Mouse (Mus musculus) hindbrain, embryonic 15.5 days (tissue): ENCODE data around the gene Plekhg5. TPM values are rescaled to one million over a fixed set of nuclear protein-coding genes. Genes with fewer than 3 reads are reported as not detected.

ENCODE experiments used
- ATAC-seq: fragments of 200-750 bp; cut with Nextera tagmentation; 2 replicates; pipeline ENCODE4 v1.8.0; 2017; ENCODE audit warnings: low read depth, moderate number of reproducible peaks, moderate TSS enrichment; ENCODE audit not compliant: low FRiP score
- H3K27ac ChIP-seq: fragments of 300-500 bp; sonication (generic); replicated peaks from 2 replicates; pipeline ENCODE4 v1.5.1; 2015; ENCODE audit warnings: mild to moderate bottlenecking, inconsistent platforms
- H3K27me3 ChIP-seq: fragments of 300-500 bp; sonication (generic); 2 replicates; pipeline ENCODE4 v1.6.1; 2015; ENCODE audit warnings: control low read depth, inconsistent platforms
- H3K36me3 ChIP-seq: fragments of 300-500 bp; sonication (generic); 2 replicates; pipeline ENCODE4 v1.6.1; 2015; ENCODE audit warnings: control low read depth, inconsistent platforms
- H3K4me1 ChIP-seq: fragments of 300-500 bp; sonication (generic); replicated peaks from 2 replicates; pipeline ENCODE4 v1.6.1; 2015; ENCODE audit warnings: control low read depth, inconsistent platforms
- H3K4me2 ChIP-seq: fragments of 300-500 bp; sonication (generic); 2 replicates; pipeline ENCODE4 v1.6.1; 2015; ENCODE audit warnings: moderate library complexity, mild to moderate bottlenecking, inconsistent platforms
- H3K4me3 ChIP-seq: fragments of 300-500 bp; sonication (generic); 2 replicates; pipeline ENCODE4 v1.5.1; 2015; ENCODE audit warnings: mild to moderate bottlenecking, inconsistent platforms
- H3K9ac ChIP-seq: fragments of 300-500 bp; sonication (generic); 2 replicates; pipeline ENCODE4 v1.6.1; 2015; ENCODE audit warnings: inconsistent platforms
- H3K9me3 ChIP-seq: fragments of 300-500 bp; sonication (generic); 2 replicates; pipeline ENCODE4 v1.6.1; 2016; ENCODE audit warnings: control low read depth, inconsistent platforms
- WGBS: fragments of 180-500 bp; shearing (Covaris S2); methylation state at CpG from one replicate; pipeline ENCODE4 v1.1.7; 2015; 5-methylcytosine and 5-hydroxymethylcytosine counted together
- polyA plus RNA-seq: library from polyadenylated mRNA; unstranded; fragments of >200 nt; fragmentation: Nextera tagmentation; extraction: Ambion mirVana; gene quantifications from 2 replicates; pipeline ENCODE4 v1.2.1, GENCODE M21; 2015

Plekhg5 gene
- polyA plus RNA-seq, 1 experiment from 2014 or later = 13.5 TPM

DNA sequence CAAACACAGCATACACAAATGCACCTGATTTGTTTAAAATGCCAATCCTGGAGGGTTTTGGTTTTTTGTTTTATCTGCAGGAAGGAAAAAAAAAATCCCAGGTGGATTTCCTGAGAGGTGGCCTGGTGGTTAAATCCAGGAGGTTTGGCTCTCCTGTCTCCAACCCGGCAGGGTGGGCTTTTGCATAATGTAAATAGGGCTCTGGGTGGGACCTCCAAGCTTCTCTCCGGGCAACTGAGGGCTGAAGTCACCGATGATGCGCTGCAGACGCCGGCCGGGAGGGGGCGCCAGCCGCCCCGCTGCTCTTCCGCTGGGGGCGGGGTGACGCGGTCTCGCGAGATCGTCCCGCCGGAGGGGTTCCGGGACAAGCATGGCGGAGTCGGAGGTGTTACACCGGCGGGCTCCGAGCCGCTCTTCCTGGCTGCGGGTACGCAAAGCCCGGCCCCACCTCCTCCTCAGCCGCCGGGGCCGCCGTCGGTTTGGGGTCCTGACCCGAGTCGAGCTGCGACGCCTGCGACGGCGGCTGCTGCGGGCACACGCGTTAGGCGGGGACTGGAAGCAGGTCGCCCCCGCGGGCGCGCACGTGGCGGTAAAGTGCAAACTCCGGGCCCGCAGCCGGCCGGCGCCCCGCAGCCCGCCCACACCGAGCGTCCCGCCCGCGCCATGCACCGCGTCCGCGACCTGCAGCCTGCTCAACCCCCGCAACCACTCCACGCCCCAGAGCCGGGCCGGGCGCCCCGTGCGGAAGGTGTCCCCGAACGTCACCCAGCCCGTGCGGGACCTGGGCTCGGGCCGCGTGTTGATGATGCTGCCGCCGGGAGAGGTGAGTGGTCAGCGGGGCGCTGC, 33.1 kb upstream of the Plekhg5 start, which contains the start of gene Nol9:
TSS of gene Nol9 (plus strand) at position 337 of the 846 bp plus-strand sequence.
- under 1% methylated on average over 45 of the region's 86 CpGs for WGBS
- peaks cover 23% of the 10 kb centered on the region for H3K36me3 ChIP-seq

DNA sequence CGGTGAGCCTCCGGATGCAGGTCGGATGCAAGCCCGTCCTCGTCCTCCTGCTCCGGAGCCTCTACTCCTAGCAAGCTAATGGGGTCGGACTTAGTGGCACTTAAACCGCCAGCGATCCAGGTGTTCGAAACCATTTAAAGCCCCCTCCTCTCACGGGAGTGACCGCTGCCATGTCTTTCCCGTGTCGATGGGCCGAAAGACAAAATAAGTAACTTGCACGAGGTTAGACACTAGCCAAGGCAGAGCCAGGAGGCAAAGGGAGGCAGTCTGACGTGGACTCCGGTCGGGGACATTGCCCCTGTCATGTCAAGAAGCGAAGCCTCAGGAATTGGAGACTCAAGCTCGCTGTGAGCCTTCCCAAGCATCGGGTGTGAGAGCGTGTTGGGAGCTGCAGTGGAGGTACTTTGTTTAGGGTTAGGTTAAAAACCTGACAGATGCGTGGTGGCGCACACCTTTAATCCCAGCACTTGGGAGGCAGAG, 32.4 kb upstream of the Plekhg5 start:
- ATAC-seq = no peak
- peak overlapping the region; percentile 82 for H3K9ac ChIP-seq
- H3K9me3 ChIP-seq = no peaks in the 10 kb centered on the region
- peaks cover 14% of the 10 kb centered on the region for H3K4me1 ChIP-seq
- H3K4me2 ChIP-seq = peak overlapping the region; percentile 84
- peak overlapping the region; percentile 96 for H3K4me3 ChIP-seq
- peaks cover 27% of the 10 kb centered on the region for H3K36me3 ChIP-seq
- H3K27me3 ChIP-seq = no peaks in the 10 kb centered on the region
- peak overlapping the region; percentile 72; the same call in 1 of the 2 replicates for H3K27ac ChIP-seq
- WGBS = 4% methylated on average over 25 of the region's 25 CpGs

More for the DNA sequence above, 33.1 kb upstream of the Plekhg5 start, which contains the start of gene Nol9:
- H3K27ac ChIP-seq = peak within 1 kb of the TSS; percentile 72
- peak within 1 kb of the TSS; percentile 82 for H3K9ac ChIP-seq
- no peaks in the 10 kb centered on the region for H3K27me3 ChIP-seq
- H3K4me3 ChIP-seq = peak within 1 kb of the TSS; percentile 96
- H3K4me2 ChIP-seq = peak within 1 kb of the TSS; percentile 84
- peak; percentile 89 for ATAC-seq
- peaks cover 14% of the 10 kb centered on the region for H3K4me1 ChIP-seq
- H3K9me3 ChIP-seq = no peaks in the 10 kb centered on the region

DNA sequence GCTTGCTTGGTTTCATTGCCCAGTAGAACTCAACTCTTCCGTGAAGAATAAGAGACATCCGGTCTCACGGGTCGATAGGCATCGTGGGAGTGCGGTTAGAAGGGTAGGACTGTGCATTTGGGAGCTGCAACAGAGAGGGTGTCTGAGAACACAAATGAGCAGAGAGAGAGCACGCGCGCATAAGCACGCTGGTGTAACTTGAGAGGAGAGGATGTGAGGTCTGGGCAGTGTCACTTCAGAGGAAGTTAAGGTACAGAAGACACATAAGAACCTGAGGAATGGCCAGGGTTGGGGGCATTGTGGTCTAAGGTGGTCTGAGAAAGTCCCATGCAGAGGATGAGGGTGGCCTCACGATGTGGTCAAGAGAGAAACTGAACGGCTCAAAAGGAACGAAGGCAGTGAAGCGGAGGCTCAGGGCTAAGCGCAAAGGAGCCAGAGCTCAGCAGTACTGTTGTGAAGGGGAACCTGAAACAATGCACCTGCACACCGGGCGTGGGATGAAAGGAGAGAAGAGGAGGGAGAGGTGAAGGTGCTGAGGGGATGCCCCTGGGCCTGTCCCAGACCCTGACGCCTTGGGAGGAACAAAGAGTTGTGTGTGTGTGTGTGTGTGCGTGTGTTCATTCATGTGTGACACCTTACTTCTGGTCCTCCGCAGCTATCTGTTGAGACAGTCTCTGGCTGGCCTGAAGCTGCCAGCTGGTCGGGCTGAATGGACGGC, 30.2 kb upstream of the Plekhg5 start:
- H3K27ac ChIP-seq = no peak overlapping the region
- H3K4me3 ChIP-seq = no peak overlapping the region
- H3K9me3 ChIP-seq = no peaks in the 10 kb centered on the region
- H3K4me1 ChIP-seq = peaks cover 14% of the 10 kb centered on the region
- peaks cover 45% of the 10 kb centered on the region for H3K36me3 ChIP-seq
- 95% methylated on average over 22 of the region's 22 CpGs for WGBS
- ATAC-seq = no peak
- no peak overlapping the region for H3K4me2 ChIP-seq
- H3K9ac ChIP-seq = no peak overlapping the region
- no peaks in the 10 kb centered on the region for H3K27me3 ChIP-seq

DNA sequence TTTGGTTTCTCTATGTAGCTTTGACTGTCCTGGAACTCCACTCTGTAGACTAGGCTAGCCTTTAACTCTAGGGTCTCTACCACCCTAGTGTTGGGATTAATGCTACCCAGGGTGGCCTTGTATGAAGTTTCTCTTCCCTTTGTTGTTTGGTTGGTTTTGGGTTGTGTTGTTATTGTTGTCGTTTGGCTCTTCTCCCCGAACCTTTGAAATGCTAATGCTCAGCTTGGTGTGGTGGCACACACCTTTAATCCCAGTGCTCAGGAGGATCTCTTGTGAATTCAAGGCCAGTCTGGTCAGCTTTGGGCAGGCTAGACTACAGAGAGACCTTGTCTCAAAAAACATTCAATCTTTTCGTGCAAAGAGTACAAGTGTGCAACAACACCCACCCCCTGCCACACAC, 29.1 kb upstream of the Plekhg5 start:
- Histone ChIP-seq H3K4me3 (no peak overlapping the region), H3K9ac (no peak overlapping the region), H3K27ac (no peak overlapping the region), H3K4me2 (no peak overlapping the region), H3K36me3 (peaks cover 55% of the 10 kb centered on the region), H3K9me3 (no peaks in the 10 kb centered on the region), H3K27me3 (no peaks in the 10 kb centered on the region), H3K4me1 (peaks cover 14% of the 10 kb centered on the region)
- no peak for ATAC-seq
- 90% methylated on average over 3 of the region's 3 CpGs for WGBS

- Histone ChIP-seq H3K27me3 (no peaks in the 10 kb centered on the region), H3K9ac (no peak overlapping the region), H3K9me3 (no peaks in the 10 kb centered on the region), H3K27ac (no peak overlapping the region), H3K4me1 (peaks cover 10% of the 10 kb centered on the region), H3K36me3 (peaks cover 63% of the 10 kb centered on the region), H3K4me3 (no peak overlapping the region), H3K4me2 (no peak overlapping the region)
- whole genome bisulfite sequencing = 79% methylated on average over 6 of the region's 6 CpGs
- no peak for ATAC-seq
Measured at GRCm38 (mm10) chr4:152044609-152045008, 27.7 kb upstream of the Plekhg5 start.

GRCm38 (mm10) chr4:152062390-152063110, 9.7 kb upstream of the Plekhg5 start:
- H3K27ac ChIP-seq = no peak overlapping the region
- no peak overlapping the region for H3K9ac ChIP-seq
- H3K4me1 ChIP-seq = no peaks in the 10 kb centered on the region
- ATAC-seq = peak; percentile 34; the same call in 1 of the 2 replicates
- 72% methylated on average over 9 of the region's 9 CpGs for WGBS
- no peak overlapping the region for H3K4me2 ChIP-seq
- H3K9me3 ChIP-seq = no peaks in the 10 kb centered on the region
- H3K36me3 ChIP-seq = peaks cover 23% of the 10 kb centered on the region
- H3K27me3 ChIP-seq = no peaks in the 10 kb centered on the region
- H3K4me3 ChIP-seq = no peak overlapping the region

DNA sequence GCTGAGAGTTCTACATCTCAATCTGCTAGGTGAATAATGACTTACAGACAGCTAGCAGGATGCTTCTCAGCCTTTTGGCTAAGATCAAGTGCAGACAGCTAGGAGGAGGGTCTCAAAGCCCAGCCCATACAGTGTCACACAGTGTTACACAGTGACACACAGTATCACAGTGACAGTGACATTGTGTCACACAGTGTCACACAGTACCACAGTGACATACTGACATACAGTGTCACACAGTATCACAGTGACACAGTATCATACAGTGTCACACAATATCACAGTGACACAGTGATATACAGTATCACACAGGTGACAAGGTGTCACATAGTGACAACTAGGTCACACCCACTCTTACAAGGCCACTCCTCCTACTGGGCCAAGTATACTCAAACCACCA, 5.0 kb upstream of the Plekhg5 start:
- no peak overlapping the region for H3K9ac ChIP-seq
- ATAC-seq = peak; percentile 61; the same call in 1 of the 2 replicates
- no peaks in the 10 kb centered on the region for H3K36me3 ChIP-seq
- no peaks in the 10 kb centered on the region for H3K27me3 ChIP-seq
- no peak overlapping the region for H3K27ac ChIP-seq
- peaks cover 5% of the 10 kb centered on the region for H3K4me1 ChIP-seq
- H3K9me3 ChIP-seq = no peaks in the 10 kb centered on the region
- no peak overlapping the region for H3K4me2 ChIP-seq
- H3K4me3 ChIP-seq = no peak overlapping the region

- no peak for ATAC-seq
- no peaks in the 10 kb centered on the region for H3K9me3 ChIP-seq
- H3K36me3 ChIP-seq = no peaks in the 10 kb centered on the region
- H3K4me3 ChIP-seq = no peak overlapping the region
- WGBS = 70% methylated on average over 6 of the region's 6 CpGs
- H3K9ac ChIP-seq = no peak overlapping the region
- H3K4me1 ChIP-seq = peaks cover 11% of the 10 kb centered on the region
- H3K27ac ChIP-seq = no peak overlapping the region
- no peak overlapping the region for H3K4me2 ChIP-seq
- H3K27me3 ChIP-seq = no peaks in the 10 kb centered on the region
Measured at GRCm38 (mm10) chr4:152068166-152068724, 4.1 kb upstream of the Plekhg5 start.

GRCm38 (mm10) chr4:152069245-152069644, 3.1 kb upstream of the Plekhg5 start:
- Histone ChIP-seq H3K27me3 (no peaks in the 10 kb centered on the region), H3K4me1 (peaks cover 11% of the 10 kb centered on the region), H3K9ac (no peak overlapping the region), H3K4me3 (no peak overlapping the region), H3K27ac (no peak overlapping the region), H3K4me2 (no peak overlapping the region), H3K36me3 (no peaks in the 10 kb centered on the region), H3K9me3 (no peaks in the 10 kb centered on the region)
- ATAC-seq = no peak
- 88% methylated on average over 3 of the region's 3 CpGs for WGBS

- 76% methylated on average over 11 of the region's 11 CpGs for WGBS
- no peak overlapping the region for H3K4me3 ChIP-seq
- H3K27ac ChIP-seq = no peak overlapping the region
- H3K36me3 ChIP-seq = no peaks in the 10 kb centered on the region
- no peaks in the 10 kb centered on the region for H3K9me3 ChIP-seq
- H3K4me2 ChIP-seq = no peak overlapping the region
- H3K27me3 ChIP-seq = no peaks in the 10 kb centered on the region
- no peak for ATAC-seq
- no peak overlapping the region for H3K9ac ChIP-seq
- H3K4me1 ChIP-seq = peaks cover 11% of the 10 kb centered on the region
Measured at GRCm38 (mm10) chr4:152070494-152071396, 1.6 kb upstream of the Plekhg5 start.

- WGBS = 58% methylated on average over 10 of the region's 10 CpGs
- Histone ChIP-seq H3K27ac (peak overlapping the region; percentile 32), H3K9ac (no peak overlapping the region), H3K4me2 (0 out of 2 replicates have a peak overlapping the region, but pooled peaks have one; percentile 3), H3K36me3 (no peaks in the 10 kb centered on the region), H3K27me3 (no peaks in the 10 kb centered on the region), H3K9me3 (no peaks in the 10 kb centered on the region), H3K4me1 (peaks cover 11% of the 10 kb centered on the region), H3K4me3 (no peak overlapping the region)
- 0 out of 2 replicates have a peak, but pooled peaks have one; percentile 24 for ATAC-seq
Measured at GRCm38 (mm10) chr4:152072655-152073054, 357 bp downstream of the Plekhg5 start.
